Mouse (Mus musculus): ENCODE measurements around the gene Ypel2.
"Not testable (repeated sequence)": the region's sequence is repeated elsewhere in the genome, so short reads cannot be mapped to it uniquely, and the experiment has no call there.

Gene Ypel2

DNA sequence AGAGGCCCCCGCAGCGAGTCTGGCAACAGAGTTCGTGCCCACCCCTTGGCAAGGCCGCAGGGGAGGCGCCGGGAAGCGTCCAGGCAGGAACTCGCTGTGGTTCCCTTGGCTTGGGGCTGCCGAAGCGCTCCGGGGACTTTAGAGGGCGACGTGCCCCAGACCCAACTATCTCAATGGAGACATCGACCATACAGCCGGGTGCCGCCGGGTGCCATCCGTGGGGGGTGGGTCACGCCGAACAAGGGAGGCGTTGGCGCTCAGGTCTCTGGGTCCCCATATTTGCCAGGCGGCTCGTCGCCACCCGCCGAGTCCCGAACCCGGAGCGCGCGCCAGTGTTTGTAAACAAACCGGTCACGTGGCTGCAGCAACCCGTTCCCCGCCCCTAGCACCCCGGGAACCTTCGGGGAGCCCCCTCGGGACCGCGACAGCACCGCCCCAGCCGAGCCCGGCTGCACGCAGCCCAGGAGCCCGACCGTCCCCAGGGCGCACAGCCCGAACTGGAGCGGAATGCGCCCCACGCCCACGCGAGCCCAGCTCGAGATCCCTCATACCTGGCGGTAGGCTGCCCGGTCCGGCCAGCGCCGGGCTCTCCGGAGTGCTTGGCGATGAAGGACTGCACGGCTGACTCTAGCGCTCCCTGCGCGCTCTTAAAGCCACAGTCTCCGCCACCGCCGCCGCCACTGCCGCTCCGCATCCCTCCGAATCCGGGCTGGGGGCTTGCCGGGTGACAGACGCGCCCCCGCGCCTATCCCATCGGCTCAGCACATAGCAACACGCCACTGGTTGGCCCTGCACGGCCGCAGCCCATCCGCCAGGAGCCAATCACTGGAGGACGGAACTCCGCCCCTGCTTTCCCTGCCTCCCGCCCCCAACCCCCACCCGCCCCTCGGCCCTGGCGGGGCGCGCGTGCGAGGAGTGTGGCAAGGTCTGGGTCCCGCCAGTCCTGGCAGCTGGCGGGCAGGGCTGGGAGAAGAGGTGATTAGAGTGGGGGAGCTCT, at the start of gene Ypel2:
Ypel2 (minus strand) TSS at position 667 of the 997 bp plus-strand sequence.
- DNase-seq: peak; percentile 97 to 99

DNA sequence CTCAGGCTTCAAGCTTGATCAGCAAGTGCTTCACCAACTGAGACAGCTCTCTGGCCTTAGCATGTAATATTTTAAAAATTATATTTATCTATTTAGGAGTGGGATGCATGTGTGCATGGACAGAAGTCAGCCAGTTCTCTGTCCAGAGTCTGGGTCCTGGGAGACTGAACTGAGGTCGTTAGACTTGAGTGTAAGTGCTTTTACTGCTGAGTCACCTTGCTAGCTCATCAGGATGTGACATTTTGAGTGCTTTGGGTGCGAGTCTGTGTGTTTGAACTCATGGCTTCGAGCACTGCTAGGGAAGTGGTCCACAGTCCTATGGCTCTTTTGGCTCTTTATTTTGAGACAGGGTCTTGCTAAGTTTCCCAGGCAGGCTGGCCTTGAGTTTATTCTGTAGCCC, 49.5 kb upstream of the Ypel2 start:
- DNase-seq: no peak

DNA sequence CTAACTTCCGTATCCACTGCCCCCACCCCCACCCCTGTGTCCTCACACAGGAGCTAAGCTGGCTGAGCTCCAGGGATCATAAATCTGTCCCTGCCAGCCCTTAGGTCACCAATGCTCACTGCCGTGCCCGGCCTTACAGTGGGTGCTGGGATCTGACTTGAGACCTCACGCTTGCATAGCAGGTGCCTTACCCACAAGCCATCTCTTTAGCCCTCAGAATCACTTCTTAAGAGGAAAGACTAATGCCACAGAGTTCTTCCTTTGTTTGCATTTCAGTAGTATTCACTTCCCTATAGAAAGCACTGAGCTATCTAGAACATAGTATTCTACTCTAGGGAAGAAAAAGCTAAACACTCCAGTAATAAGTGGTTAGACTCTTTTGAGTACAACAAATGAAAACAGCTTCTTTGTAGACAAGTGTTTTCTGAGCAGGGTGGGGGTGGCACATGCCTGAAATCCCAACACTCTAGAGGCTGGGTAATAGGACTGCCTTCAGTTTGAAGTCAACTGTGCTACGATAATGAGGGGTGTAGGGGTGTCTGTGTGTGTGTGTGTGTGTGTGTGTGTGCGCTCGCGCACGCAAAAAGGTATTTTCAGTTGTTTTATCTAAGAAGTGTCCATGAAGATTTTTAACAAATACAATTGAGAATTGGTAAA, 45.9 kb upstream of the Ypel2 start:
- DNase-seq: peak; percentile 34 to 35

DNA sequence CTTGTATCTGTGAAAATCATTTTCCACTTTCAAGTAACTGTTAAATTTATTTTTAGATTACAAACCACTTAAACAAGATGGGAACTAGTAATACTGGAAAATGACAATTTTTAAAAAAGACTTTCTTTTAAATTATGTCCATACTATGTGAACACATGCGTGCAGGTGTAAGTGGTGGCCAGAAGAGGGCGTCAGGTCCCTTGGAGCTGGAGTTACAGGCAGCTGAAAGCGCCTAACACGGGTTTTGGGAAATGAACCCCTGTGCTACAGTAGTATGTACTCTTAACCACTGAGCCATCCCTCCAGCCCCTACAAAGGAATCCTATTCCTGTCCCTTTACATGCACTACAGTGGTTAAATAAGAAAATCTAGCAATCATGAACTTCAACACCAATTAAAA, 42.7 kb upstream of the Ypel2 start:
- no peak for DNase-seq

DNA sequence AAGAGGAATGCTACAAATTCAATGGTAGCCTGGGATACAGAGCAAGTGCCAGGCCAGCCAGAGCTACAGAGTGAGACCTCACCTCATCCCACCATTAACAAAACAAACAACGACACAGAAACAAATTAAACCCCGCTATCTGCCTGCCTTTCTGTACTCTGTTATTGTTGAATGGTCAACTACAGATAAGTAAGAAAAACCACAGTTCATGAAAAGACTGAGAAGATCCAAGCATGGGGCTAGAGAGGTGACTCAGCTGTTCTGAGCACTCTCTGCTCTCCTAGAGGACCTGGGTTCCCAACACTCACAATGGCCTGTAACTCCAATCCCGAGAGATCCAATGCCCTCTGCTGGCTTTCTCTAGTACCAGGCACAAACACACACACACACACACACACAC, 34.7 kb upstream of the Ypel2 start:
- no peak for DNase-seq

DNA sequence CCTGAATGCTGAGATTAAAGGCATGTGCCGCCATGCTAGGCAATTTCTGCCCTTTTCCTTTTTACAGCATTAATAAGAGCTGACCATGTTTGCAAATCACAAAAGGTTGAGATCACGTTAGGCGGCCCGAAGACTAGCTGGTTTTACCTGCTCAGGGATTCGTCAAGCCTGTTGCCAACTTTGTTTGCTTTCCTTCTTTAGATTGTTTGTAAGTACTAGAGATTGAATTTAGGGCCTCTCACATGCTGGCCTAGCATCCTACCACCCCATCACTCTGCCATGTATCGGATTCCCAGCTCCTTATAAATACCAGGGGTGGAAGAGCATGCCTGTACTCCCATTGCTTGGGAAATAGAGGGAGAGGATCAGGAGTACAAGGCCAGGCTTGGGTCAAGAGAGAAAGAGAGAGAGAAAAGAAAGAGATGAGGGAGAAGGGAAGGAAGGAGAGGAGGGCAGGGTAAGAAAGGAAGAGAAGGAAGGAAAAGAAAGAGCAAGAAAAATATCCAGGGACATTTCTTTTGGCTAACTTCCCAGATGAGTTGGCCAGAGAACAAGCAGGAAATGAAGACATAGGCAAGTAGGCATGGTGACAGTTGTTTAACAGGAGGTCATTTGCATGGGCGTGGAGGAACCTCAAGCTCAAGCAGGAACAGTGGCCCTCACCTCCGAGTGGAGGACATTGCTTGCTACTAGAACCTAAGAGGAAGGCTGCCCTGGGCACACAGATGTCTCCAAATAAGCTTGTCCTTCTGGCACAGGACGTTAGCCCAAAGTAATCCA, 32.8 kb upstream of the Ypel2 start:
- no peak for DNase-seq

DNA sequence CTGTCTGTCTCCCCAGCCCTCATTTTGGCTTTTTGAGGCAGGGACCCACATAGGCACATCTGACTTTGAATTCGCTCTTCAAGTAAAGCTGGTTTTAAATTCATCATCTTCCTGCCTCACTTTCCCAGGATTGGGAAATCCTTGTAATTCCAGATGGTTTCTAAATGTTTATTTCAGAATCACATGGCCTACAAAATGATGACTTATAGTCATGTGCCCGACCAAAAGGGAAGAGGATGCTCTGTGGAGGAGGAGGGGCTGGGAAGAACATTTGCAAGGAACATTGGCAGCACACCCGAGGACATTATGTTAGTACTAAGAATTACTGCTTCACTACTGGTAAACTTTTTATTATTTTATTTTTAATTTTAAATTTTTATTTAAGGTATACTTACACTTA, 31.8 kb upstream of the Ypel2 start:
- DNase-seq: no peak

DNA sequence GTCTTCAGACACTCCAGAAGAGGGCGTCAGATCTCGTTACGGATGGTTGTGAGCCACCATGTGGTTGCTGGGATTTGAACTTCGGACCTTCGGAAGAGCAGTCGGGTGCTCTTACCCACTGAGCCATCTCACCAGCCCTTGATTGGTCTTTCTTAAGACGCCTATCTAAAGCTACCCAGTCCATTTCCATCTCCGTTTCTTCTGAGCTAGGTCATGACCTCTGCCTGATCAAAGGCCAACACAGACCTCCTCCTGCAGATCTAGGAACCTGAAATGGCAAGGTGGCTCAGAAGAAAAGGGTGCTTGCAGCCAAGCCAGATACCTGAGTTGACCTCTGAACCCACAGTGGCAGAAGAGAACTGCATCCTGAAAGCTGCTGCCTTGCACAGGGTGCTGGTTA, 29.7 kb upstream of the Ypel2 start:
- DNase-seq: not testable (repeated sequence)

DNA sequence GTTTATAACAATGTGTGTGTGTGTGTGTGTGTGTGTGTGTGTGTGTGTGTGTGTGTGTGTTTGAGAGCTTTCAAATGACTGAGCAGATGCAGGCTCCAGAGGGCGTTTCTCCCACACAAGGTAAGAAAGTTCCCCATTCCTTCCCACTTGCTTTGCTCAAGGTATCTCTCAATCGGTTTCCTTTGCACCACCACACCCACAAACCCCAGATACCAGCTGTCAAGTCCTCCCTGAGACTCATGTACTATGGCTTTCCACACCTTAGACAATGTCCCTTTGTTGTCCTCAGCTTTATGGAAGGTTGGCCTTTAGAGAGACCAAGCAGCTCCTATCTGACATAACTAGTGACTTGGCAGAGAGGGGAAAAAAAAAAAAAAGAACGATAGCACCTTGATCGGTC, 29.3 kb upstream of the Ypel2 start:
- DNase-seq: no peak

DNA sequence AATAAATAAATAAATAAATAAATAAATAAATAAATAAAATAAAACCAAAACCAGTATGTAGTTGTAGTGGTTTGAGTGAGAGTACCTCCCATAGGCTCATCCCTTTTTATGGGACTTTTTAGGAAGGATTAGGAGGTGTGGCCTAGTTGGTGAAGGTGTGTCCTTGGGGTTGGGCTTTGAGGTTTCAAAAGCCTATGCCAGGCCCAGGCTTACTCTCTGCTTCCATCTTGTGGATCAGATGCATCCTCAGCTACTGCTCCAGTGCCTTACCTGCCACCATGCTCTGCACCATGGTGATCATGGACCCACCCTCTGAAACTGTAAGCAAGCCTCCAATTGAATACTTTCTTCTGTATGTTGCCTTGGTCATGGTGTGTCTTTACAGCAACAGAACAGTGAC, 28.0 kb upstream of the Ypel2 start:
- DNase-seq: no peak

DNA sequence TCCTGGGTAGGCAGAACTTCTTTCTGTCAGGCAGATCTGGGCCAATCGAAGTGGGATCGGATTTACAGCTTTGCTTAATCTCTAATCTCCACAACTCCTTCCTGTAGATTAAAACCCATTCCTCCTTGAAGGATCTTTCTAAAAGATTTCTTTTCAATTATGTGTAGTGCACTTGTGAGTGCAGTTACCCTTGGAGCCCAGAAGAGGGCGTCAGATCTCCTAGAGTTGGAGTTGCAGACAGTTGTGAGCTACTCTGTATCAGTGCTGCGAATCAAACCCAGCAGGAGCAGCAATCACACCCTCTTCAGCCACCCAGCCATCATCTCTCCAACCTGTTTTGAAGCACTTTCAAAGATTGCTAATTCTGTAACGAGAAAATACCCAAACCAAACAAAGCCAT, 26.9 kb upstream of the Ypel2 start:
- DNase-seq: no peak

DNA sequence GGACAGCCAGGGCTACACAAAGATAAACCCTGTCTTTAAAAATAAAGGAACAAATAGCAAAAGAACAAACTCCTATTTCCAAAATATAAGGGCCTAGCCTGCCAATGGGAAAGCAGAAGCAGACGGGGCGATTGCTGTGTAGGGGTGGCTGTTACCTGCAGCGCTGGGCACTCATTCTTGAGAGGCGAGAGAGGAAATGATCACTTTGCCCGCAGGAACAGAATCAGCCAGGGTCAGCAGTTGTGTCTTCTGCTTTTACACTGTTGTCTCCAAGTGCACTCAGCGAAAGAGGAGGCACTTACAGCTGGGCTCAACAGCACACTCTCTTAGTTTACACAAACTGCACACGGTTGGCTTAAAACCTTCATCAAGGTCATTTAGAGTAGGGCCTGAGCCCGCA, 25.9 kb upstream of the Ypel2 start:
- no peak for DNase-seq

DNA sequence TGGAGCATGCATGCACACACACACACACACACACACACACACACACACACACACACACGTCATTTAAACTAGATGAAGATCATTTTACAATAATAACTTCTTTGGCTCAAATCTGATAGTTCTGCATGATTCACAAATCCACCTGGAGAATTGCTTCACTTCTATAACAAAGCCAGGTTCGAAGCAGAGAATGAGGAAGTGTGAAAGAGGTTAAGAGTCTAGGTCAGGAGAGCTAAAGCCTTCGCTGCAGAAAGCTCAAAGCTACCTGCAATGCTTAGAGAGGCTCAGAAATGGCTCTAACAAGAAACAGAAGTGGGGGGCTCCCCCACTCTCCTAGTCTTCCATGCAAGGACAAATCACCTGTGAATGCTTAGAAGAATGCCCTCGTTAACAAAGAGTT, 24.6 kb upstream of the Ypel2 start:
- no peak for DNase-seq

DNA sequence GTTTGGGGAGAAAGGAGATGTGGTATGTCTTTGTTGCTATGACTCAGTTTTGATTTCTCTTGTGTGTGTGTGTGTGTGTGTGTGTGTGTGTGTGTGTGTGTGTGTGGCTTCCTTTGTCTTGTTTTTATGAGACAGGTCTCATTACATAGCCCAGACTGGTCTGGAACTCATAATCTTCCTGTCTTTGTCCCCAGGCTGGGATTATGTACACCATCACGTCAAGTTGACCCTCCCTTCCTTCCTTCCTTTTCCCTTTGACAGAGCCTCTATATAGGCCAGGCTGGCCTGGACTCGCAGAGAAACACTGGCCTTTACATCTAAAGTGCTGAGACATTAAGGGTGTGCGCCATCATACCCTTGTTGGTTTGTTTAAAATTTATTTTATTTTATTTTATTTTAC, 22.2 kb upstream of the Ypel2 start:
- no peak for DNase-seq

DNA sequence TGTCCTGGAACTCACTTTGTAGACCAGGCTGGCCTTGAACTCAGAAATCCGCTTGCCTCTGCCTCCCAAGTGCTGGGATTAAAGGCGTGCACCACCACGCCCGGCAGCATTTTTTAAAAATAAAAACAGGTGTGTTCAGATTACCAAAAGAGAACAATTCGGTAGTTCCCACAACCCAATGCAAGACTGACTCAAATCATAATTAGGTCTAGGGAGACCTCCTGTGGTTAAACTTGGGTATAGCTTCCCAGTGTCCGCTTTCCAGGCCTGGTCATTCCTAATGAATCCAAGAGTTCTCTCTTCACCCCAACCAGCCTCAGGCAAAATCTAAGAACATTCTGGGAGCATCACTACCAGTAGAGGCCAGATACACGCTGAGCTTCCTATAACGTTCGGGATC, 17.0 kb upstream of the Ypel2 start:
- peak; percentile 52 to 63 for DNase-seq

DNA sequence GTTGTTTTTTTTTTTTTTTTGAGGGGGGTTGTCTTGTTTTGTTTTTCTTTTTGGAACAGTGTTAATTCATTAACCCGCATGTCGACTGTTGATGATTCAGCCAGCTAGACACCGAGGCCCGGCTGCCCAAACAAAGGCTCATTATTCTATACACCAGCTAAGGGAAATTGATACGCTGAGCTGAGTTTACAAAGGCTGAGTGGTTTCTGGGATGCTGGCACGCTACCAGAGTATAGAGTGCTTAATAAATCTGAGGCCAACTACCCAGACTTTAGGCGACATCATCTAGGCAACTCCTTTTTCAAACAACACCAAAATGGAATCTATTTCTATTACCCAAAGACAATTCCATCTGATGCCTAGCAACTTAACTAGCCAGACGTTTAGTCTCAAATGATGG, 13.9 kb upstream of the Ypel2 start:
- peak; percentile 43 to 67 for DNase-seq

DNA sequence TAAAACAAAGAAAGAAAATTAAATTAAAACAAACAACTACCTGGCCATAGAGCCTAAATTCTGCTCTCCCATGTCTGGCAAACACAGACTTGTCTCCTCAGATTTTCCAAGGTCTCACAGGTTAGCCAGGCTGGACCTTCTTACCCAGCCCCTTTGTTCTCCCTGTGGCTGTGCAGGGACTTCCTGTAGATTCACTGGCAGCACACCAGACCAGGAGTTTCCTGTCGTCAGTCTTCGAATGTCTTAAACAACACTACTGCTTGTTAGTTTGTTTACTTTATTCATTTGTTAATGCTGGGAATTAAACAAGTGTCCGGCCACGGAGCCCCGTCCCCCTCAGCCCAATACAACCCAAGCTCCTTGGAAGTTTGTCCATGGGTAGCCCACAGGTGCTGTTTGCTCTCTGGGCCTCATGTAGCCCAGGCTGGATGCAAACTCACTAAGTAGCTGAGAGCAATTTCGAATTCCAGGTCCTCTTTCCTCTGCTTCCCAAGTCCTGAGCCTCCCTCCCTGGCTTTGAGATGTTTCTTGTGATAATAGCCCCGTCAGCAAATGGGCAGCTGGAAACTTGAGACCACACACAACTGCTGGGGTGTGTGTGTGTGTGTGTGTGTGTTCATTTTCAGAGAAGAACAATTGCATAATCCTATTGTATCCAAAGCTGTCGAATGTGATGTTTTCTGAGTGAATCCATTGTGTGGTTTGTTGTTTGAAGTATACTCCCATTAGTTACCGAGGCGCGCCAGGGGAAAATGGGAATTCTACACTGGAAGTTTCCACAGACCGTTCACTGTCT, 11.7 kb upstream of the Ypel2 start:
- peak in 1 of 2 experiments; percentile 25 for DNase-seq

DNA sequence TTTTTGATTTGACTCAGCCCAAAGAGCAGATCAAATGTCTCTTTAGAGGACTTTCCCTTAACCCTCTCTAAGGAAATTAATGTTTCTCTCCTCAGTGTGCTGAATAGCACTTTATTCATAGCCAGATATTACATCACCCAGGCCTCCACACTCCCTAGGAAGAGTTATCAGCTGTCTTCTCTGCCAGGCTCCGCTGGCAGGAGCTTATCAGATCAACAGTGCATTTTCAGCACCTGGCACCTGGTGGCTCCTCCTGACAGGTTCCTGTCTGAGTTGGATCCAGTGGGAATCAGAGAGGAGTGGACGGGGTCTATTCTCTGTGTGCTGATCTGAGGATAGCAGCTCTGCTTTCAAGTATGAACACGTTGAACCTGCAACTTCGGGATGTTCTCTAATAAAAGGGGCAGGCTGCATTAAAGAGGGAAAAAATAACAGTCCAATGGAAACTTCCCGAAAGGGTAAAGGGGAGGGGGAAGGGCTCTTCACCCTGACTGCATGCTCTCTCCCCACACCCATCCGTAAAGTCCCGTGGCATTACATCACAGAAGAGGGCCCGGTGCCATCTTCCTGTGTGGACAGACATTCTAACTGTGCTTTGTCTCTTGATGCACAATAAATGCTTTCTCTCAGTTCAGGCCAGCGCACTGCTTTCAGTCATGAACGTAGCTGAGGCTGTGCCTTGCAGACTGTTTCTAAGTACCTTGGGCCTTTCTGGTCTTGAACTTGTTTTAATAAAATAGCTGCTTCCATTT, 8.7 kb upstream of the Ypel2 start:
- DNase-seq: no peak

DNA sequence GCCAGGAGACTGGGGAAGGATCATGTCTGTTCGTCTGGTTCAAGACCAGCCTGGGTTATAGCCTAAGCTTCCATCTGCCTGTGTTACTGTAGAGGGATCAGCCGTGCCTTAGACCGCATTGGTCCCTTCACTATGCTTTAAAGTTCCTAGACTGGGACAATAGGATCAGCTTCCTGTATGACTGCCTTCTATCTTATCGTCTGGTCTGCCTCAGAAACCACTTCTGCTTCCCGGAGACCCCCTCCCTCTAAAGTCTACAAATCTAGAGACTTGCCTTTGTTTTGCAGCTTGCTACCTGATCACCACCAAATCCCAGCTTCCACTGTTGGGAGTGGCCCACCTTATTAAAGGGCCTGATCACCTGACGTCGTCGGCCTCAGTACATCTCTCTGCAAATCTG, 7.7 kb upstream of the Ypel2 start:
- DNase-seq: no peak

DNA sequence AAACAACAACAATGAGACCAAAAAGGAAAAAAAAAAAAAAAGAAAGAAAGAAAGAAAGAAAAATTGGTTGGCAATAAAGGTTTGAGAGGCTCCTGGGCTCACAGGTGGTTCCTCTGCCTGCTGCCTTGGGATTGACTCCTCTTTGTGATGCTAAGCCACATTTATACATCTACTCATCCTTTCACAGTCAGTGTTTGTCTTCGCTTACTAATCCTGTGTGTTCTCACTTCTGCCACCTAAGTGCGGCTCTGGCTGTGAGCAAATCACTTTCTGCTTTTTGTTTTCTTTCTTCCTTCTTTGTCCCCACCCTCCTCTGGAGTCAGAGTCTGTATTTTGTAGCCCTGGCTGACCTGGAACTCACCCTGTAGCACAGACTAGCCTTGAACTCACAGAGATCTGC, 2.8 kb upstream of the Ypel2 start:
- DNase-seq: no peak

DNA sequence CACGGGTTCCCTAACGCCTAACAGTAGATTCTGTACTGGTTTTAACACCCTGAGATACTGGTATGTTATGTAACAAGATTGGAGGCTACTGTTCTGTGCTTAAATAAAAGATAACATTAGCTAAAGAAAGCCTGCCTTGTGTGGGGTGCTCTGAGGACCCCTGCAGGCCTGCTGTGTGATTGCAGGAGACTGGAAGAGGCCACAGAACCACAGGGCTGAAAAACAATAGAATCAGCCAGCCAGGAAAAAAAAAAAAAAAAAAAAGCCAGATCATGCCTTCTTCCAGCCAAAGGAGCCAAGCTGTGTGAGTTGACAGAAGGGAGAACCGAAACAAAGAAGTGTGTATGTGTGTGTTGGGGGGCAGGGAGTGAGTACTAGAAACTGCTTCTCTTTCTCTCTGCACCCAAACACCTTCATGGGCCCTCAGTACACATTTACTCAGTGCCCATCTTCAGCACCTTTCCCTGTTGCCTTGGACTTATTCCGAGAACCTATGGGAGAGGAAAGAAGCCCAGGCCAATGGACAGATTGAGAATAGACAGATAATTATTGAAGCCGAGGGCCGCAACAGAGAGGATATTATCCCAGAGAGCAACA, 2.2 kb upstream of the Ypel2 start:
- DNase-seq: peak; percentile 72 to 76

Data from kidney, postnatal 4 days (tissue).